Mouse (Mus musculus): ENCODE results near the gene Olfr1036.
"Not testable (repeated sequence)": the region's sequence is repeated elsewhere in the genome, so short reads cannot be mapped to it uniquely, and the experiment has no call there.

The Olfr1036 gene

GRCm38 (mm10) chr2:86073692-86074091, at the start of gene Olfr1036:
Gene Olfr1036, plus strand, starts transcription at chr2:86073992.
- DNase-seq = not testable (repeated sequence)

- no peak for DNase-seq
Measured at GRCm38 (mm10) chr2:86045561-86045960, 28.2 kb upstream of the Olfr1036 start, which contains the start of gene Olfr1034. Gene Olfr1034, plus strand, starts transcription at chr2:86045861.

GRCm38 (mm10) chr2:86050777-86051176, 23.0 kb upstream of the Olfr1036 start:
- not testable (repeated sequence) for DNase-seq

- not testable (repeated sequence) for DNase-seq
Measured at GRCm38 (mm10) chr2:86063766-86064165, 10.0 kb upstream of the Olfr1036 start.

GRCm38 (mm10) chr2:86070189-86070588, 3.6 kb upstream of the Olfr1036 start:
- DNase-seq = no peak

GRCm38 (mm10) chr2:86080478-86080877, 6.7 kb downstream of the Olfr1036 start:
- DNase-seq = not testable (repeated sequence)

- DNase-seq = no peak
Measured at GRCm38 (mm10) chr2:86087285-86087684, 13.5 kb downstream of the Olfr1036 start, which contains the start of gene Olfr1037. Gene Olfr1037, minus strand, starts transcription at chr2:86087385.

Data from thymus, postnatal 4 days (tissue).